Mouse (Mus musculus): ENCODE results near the gene Rac1.

- TF ChIP-seq CTCF (IDR thresholded peaks at IDR 0.05; ENCODE audit: low read depth): no peak
- no peak for TF ChIP-seq EP300 (IDR thresholded peaks at IDR 0.05; ENCODE audit: low read depth)
These were observed 28.6 kb downstream of the Rac1 start for GRCm38 (mm10) chr5:143499197-143499596.
